Mouse (Mus musculus) adrenal gland, adult 2 months (tissue): Measurements from ENCODE around the gene Rmdn2. TPM values are rescaled to one million over a fixed set of nuclear protein-coding genes. Genes with fewer than 3 reads are reported as not detected.
A peak's percentile ranks its signal among the peaks of the same experiment; 100 is the strongest.

Experiments used
- DNase-seq: peaks from one replicate; pipeline ENCODE4 v3.0.0; 2021
- polyA plus RNA-seq: library from polyadenylated mRNA; depleted of rRNA; stranded (reverse); fragments of >200 nt; gene quantifications from 2 replicates; pipeline ENCODE4 v1.2.3, GENCODE M21; 2012
- total RNA-seq, 2 experiments: library from RNA; stranded (reverse); gene quantifications; 2 replicates each; pipeline ENCODE4 v1.2.3; 2021

Rmdn2 gene
- total and polyA plus RNA-seq, 3 experiments, result 9.5 to 503 (median 281) TPM

GRCm38 (mm10) chr17:79705671-79706455, 94.2 kb downstream of the Rmdn2 start:
- no peak for DNase-seq

- DNase-seq, result no peak
These were observed 96.5 kb downstream of the Rmdn2 start for GRCm38 (mm10) chr17:79708168-79708567.

DNA sequence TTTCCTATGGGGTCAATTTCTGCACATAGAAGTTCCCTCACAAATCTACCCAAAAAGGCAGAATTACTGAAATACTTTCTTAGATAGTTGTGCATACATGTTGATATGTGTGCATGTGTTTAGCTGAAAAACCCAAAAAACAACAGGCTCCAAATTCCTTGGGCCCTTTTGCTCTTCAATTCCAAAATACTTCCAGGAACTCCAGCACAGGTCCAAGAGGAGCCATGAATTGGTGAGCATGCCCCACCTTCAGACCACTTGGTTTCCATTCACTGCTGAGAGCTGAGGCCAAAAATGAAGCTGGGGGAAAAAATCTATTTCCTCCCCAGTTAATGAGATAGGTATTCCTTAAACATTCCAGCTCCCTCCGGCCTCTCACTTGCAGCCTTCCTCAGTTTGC, 98.1 kb downstream of the Rmdn2 start:
- no peak for DNase-seq

DNA sequence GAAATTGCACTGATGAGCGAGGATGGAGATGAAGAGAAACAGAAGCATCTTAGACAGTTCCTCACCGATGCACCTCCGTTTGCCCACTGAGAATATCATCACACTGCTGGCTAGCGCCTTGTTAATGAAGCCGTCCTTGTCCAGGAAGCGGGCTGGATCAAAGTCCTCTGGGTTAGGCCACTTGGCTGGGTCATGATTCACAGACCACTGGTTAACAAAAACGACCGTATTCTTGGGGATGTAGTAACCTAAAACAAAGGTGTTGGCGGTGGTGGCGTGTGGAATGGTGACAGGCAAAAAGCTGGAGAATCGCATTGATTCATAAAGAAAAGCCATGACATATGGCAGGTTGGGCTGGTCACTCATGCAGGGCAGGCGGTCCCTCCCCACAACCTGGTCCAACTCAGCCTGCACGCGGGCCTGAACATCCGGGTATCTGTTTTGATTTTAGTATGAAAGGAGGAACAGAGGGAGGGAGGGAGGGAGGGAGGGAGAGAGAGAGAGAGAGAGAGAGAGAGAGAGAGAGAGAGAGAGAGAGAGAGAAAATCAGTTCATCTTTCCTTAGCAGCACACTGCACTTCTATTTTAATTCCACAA, 98.7 kb downstream of the Rmdn2 start:
- no peak for DNase-seq

DNA sequence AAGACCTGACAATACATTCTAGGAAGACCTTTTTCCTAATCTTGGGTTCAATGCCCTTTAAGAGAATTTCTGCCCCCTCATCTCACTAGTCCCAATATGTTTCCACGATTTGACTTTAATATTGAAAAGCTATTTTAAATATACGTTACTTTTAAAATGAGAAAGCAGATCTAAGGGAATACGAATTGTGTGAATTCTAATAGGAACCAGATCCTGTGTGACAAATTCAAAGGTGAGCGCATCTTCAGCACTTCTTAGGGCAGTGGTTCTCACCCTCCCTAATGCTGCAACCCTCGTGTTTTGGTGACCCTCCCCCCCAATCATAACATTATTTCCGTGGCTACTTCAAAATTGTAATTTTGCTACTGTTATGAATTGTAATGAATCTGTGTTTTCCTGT, 100.3 kb downstream of the Rmdn2 start:
- no peak for DNase-seq

DNA sequence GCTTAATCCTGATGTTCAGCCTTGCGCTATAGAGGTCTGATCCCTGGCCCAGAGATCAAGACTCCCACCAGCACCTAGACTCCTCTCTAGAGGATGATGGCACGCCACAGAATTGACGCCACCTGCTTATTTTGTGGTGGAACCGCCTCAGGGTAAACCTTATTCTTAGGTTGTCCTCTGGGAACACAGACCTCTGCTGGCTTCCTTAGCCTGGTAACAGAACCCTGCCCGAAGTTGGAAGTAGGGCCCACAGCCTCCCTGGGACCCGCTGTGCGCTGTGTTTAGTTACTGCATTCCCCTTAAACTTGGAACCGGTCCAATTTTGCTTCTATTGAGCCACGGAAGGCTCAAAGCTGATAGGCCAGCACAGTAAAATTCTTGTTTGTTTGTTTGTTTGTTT, 100.9 kb downstream of the Rmdn2 start:
- no peak for DNase-seq

DNA sequence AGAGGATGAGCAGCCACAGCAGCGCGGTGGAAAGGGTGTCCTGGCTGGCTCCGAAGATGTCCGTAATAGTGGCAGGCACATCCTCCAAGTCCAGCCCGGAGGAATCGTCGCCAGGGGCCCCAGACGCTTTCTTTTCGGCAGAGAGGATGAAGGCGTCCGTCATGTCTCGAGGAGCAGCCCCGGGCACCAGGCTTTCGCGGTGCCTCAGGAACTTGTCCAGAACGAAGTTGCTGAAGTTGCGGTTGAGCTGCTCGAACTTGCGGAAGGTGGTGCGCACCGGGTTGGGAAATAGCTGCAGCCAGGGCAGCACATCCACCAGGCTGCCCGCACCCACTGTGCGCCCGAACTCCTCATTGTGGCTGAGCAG, 101.6 kb downstream of the Rmdn2 start:
- DNase-seq, result peak; percentile 49

DNA sequence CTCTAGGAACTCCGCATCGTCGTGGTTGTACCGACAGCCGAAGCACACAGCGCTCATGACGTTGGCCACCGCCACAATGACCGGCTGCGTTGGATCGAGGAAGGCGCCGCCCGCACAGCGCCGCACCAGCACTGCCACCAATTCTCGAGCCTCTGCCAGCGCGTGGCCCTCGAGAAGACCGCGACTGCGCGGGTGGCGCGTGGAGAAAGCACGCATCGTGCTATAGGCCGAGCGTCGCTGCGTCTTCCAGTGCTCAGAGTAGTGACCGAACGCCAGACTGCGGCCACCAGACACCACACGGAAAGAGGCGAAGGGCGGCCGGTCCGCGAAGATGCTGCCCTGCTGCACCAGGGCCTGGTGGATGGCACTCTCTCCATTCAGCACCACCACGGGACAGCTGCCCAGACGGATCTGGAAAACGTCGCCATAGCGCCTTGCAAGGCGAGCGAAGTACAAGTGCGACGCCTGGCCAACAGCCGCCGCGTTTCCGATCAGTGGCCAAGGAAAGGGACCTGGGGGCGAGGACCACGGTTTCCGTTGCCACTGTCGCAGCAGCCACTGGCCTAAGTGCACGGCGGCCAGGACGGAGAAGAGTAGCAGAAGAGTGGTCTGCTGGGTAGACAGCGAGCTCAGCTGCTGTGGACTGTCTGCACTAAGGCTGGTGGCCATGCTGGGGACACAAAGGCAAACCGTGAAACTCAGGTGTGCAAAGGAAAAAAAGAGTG, 102.1 kb downstream of the Rmdn2 start:
- peak; percentile 59 for DNase-seq

- no peak for DNase-seq
These were observed 102.8 kb downstream of the Rmdn2 start for GRCm38 (mm10) chr17:79714368-79714895.

GRCm38 (mm10) chr17:79714931-79715637, 103.4 kb downstream of the Rmdn2 start, which contains the start of gene Cyp1b1:
Gene Cyp1b1 (minus strand): TSS chr17:79715061.
- peak; percentile 35 for DNase-seq

GRCm38 (mm10) chr17:79715649-79716143, 104.0 kb downstream of the Rmdn2 start:
- peak; percentile 92 for DNase-seq

GRCm38 (mm10) chr17:79720681-79721080, 109.0 kb downstream of the Rmdn2 start:
- DNase-seq, result no peak

DNA sequence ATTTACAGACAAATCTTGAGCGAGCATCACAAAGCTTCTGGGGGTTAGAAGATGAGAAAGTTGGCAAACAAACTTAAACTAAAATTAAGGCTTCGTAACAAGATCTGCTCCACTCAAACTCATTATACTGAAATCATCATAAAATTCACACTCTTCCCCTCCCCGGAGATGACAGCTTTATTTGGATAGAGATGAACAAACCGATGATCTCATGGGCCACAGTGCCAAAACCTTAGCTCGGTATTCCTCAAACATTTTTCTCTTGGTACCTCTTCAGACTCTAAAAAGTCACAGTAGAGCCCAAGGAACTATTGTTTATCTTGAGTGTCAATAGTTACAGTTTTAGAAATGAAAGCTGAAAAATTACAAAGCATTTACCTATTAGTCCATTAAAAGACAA, 115.0 kb downstream of the Rmdn2 start:
- DNase-seq, result no peak

- no peak for DNase-seq
These were observed 116.5 kb downstream of the Rmdn2 start for GRCm38 (mm10) chr17:79728053-79728584.

GRCm38 (mm10) chr17:79728585-79729503, 117.2 kb downstream of the Rmdn2 start:
- no peak for DNase-seq

- DNase-seq, result no peak
These were observed 119.3 kb downstream of the Rmdn2 start for GRCm38 (mm10) chr17:79730988-79731387.

DNA sequence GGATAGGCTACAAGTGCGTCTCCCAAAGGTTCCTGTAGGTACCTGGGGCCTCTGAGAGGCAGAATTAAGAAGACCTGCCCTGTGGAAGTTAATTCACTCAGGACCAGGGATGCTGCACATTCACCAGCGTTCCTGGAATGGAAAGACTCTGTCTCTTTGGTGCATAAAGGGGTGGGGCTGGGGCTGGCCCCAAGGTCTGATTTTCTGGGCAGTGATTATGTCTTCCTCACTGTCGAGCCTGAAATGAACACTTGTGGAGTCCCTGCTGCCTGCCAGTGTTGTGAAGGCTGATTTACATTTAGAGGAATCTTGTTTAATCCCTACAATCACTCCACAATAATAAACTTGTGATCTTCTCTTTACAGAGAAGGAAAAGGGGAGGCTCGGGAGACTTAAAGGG, 121.4 kb downstream of the Rmdn2 start:
- no peak for DNase-seq

GRCm38 (mm10) chr17:79737598-79737997, 125.9 kb downstream of the Rmdn2 start:
- no peak for DNase-seq

DNA sequence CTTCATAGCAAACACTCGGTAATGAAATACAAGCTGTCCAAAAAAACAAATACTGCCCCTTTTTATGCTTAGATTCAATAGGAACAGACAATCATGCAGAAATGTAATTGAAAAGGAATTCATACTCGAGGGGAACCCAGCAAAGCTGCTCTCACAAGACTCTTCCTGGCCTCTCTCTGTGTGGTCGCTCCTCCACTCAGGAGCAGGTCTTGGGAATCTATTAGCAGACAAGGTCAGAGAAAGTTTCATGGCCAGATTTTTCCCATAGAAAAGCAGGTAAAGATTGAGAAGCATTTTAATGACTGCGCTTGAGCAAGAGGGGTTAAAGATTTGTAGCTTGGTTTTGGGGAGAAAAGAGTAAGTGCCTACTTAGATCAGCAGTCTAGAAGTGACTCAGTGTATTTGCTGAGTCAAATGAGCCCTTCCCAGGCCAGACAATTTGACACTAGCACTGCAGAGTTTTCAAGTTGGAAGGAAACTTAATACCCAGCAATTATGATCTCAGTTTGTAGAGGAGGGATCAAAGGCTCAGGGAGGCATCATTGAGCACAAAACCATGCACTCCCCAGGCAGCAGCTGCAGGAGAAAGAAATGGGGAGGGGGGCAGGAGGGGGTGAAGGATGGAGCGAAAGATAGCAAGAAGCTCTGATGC, 127.3 kb downstream of the Rmdn2 start:
- no peak for DNase-seq

- DNase-seq, result peak; percentile 23
These were observed 131.0 kb downstream of the Rmdn2 start for GRCm38 (mm10) chr17:79742635-79743034.
